Mouse (Mus musculus) hindbrain, embryonic 16.5 days (tissue): ENCODE data around the gene Egfem1. TPM values are rescaled to one million over a fixed set of nuclear protein-coding genes. Genes with fewer than 3 reads are reported as not detected.

Experiments
- ATAC-seq: fragments of 200-750 bp; cut with Nextera tagmentation; 2 replicates; pipeline ENCODE4 v1.8.0; 2017; ENCODE audit warnings: moderate TSS enrichment, moderate library complexity
- H3K27ac ChIP-seq: fragments of 300-500 bp; sonication (generic); 2 replicates; pipeline ENCODE4 v1.5.1; 2014; ENCODE audit warnings: low read depth, mild to moderate bottlenecking, control low read depth, low read length, moderate library complexity
- H3K27me3 ChIP-seq: fragments of 300-500 bp; sonication (generic); replicated peaks from 2 replicates; pipeline ENCODE4 v1.6.1; 2014; ENCODE audit warnings: low read length; ENCODE audit not compliant: control insufficient read depth, insufficient read depth
- H3K36me3 ChIP-seq: fragments of 300-500 bp; sonication (generic); 2 replicates; pipeline ENCODE4 v1.6.1; 2014; ENCODE audit warnings: mild to moderate bottlenecking, low read length, moderate library complexity, mixed read lengths; ENCODE audit not compliant: control insufficient read depth, insufficient read depth
- H3K4me1 ChIP-seq: fragments of 300-500 bp; sonication (generic); 2 replicates; pipeline ENCODE4 v1.6.1; 2014; ENCODE audit warnings: low read depth, low read length; ENCODE audit not compliant: control insufficient read depth, insufficient read depth
- H3K4me2 ChIP-seq: fragments of 300-500 bp; sonication (generic); 2 replicates; pipeline ENCODE4 v1.6.1; 2014; ENCODE audit warnings: mild to moderate bottlenecking, low read length, control low read depth, moderate library complexity
- H3K4me3 ChIP-seq: fragments of 300-500 bp; sonication (generic); 2 replicates; pipeline ENCODE4 v1.5.1; 2014; ENCODE audit warnings: mild to moderate bottlenecking, low read length, control low read depth, moderate library complexity
- H3K9ac ChIP-seq: fragments of 300-500 bp; sonication (generic); 2 replicates; pipeline ENCODE4 v1.6.1; 2014; ENCODE audit warnings: low read depth, mild to moderate bottlenecking, control low read depth, low read length, moderate library complexity
- H3K9me3 ChIP-seq: fragments of 300-500 bp; sonication (generic); 2 replicates; pipeline ENCODE4 v1.6.1; 2014; ENCODE audit warnings: mild to moderate bottlenecking, low read length, moderate library complexity; ENCODE audit not compliant: control insufficient read depth
- WGBS: fragments of 180-500 bp; shearing (Covaris S2); extraction: QIAGEN DNeasy Blood & Tissue Kit; methylation state at CpG from one replicate; pipeline ENCODE4 v1.1.7; 2014; 5-methylcytosine and 5-hydroxymethylcytosine counted together
- polyA plus RNA-seq: library from polyadenylated mRNA; unstranded; fragments of >200 nt; fragmentation: Nextera tagmentation; extraction: Ambion mirVana; gene quantifications from 2 replicates; pipeline ENCODE4 v1.2.1, GENCODE M21; 2015

The Egfem1 gene
- polyA plus RNA-seq, 1 experiment from 2014 or later, result 4.6 TPM

DNA sequence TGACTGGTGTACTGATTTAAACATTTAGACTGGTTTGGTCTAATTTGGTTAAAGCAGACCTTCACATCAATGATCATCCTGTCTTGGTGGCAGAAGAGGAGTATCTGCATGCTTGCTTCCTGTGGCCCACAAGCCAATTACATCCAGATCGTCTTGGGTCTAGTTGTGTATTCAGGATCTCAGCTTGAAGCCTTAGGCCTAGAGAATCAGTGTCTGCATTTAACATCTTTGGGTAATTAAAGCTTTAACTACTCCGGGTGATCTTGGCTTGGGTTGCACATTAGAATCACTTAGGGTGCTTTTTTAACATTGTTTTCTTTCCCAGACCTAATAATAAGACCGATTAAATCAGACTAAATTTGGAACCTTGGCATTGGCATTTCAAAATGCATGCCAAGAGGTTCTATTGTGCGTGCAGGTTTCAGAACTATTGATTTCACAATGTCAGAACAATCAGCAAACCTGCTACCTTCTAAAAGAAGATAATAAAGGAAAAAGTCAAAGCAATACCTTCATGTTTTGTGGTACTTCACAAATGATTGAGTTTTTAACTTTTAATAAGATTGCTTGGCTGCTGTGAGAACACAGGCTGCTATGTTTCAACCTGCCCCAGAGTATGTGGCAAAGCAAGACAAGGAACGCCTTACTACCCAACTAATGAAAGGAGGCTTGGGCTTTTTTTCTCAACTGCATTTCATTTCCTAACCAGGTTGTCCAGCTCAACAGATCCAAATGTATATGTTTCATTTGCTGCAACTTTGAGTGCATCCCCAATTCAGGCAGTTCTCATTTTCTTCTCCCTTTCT, 496.4 kb downstream of the Egfem1 start:
- no peaks in the 10 kb centered on the region for H3K9me3 ChIP-seq
- WGBS, result 44% methylated on average over 5 of the region's 5 CpGs

DNA sequence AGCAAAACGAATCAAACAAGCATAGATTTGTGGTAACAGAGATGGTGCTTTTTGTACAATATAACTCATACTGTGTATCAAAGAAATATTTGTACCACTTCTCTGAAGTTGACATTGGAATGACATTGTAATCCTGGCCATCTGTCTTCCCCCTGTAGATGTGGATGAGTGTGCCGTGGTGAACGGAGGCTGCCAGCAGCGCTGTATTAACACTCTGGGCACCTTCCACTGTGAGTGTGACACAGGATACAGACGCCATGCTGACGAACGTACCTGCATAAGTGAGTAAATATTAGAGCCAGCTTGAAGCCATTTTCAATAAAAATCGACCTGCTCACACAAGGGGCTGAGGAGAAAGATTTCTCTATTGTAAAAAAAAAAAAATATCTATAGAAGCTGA, 500.9 kb downstream of the Egfem1 start:
- ATAC-seq, result peak; percentile 88
- H3K4me2 ChIP-seq, result no peak overlapping the region
- H3K4me3 ChIP-seq, result no peak overlapping the region
- no peak overlapping the region for H3K27ac ChIP-seq
- H3K9ac ChIP-seq, result no peak overlapping the region
- no peaks in the 10 kb centered on the region for H3K4me1 ChIP-seq
- WGBS, result 48% methylated on average over 8 of the region's 8 CpGs
- no peaks in the 10 kb centered on the region for H3K36me3 ChIP-seq
- no peaks in the 10 kb centered on the region for H3K9me3 ChIP-seq
- H3K27me3 ChIP-seq, result no peaks in the 10 kb centered on the region

More for the DNA sequence above, 496.4 kb downstream of the Egfem1 start:
- H3K27me3 ChIP-seq, result no peaks in the 10 kb centered on the region
- no peak for ATAC-seq
- no peaks in the 10 kb centered on the region for H3K4me1 ChIP-seq
- no peak overlapping the region for H3K27ac ChIP-seq
- no peak overlapping the region for H3K9ac ChIP-seq
- H3K4me3 ChIP-seq, result no peak overlapping the region
- no peak overlapping the region for H3K4me2 ChIP-seq
- H3K36me3 ChIP-seq, result no peaks in the 10 kb centered on the region

DNA sequence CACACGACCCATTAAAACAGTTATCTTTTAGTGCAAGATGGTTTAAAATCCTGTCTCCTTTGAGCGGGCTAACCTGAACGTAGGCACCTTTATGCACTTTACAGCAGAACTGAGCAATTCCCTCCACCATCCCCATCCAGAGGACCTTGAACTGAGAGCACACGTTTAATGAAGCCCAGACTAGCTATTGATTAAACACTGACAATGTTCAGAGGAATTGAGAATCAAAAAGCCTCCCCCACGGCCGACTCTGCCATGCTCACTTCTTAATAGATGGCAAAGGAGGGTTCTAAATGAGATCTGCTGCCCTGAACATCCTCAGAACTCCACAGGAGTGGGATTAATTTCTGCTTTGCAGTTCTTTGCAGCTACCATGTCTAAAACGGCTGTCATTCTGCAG, 520.3 kb downstream of the Egfem1 start:
- Histone ChIP-seq H3K4me2 (no peak overlapping the region), H3K9me3 (no peaks in the 10 kb centered on the region), H3K4me1 (no peaks in the 10 kb centered on the region), H3K27me3 (no peaks in the 10 kb centered on the region), H3K27ac (no peak overlapping the region), H3K4me3 (no peak overlapping the region), H3K36me3 (no peaks in the 10 kb centered on the region), H3K9ac (no peak overlapping the region)
- ATAC-seq, result no peak
- 59% methylated on average over 7 of the region's 7 CpGs for WGBS

DNA sequence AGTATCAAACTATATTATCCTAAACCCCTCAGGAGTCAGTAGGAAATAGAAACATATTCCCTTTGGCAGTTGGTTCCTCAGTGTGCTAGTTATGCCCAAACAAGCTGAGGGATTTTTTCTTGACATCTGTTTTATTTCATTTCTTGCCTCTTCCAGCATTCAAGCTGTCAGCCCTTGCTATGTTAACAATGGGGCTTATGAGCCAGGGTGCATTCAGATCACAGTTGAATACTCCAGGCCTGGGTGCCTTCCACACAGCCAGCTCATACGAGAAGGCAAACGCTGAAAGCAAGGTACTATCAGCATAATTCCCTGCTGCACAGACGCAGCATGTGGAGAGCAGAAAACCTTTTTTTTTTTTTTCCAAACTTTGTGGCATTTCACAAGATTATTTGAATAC, 526.9 kb downstream of the Egfem1 start:
- Histone ChIP-seq H3K4me1 (no peaks in the 10 kb centered on the region), H3K4me3 (no peak overlapping the region), H3K4me2 (no peak overlapping the region), H3K36me3 (no peaks in the 10 kb centered on the region), H3K9ac (no peak overlapping the region), H3K27ac (no peak overlapping the region), H3K9me3 (no peaks in the 10 kb centered on the region), H3K27me3 (no peaks in the 10 kb centered on the region)
- peak; percentile 48; the same call in 1 of the 2 replicates for ATAC-seq
- 28% methylated on average over 3 of the region's 3 CpGs for WGBS

DNA sequence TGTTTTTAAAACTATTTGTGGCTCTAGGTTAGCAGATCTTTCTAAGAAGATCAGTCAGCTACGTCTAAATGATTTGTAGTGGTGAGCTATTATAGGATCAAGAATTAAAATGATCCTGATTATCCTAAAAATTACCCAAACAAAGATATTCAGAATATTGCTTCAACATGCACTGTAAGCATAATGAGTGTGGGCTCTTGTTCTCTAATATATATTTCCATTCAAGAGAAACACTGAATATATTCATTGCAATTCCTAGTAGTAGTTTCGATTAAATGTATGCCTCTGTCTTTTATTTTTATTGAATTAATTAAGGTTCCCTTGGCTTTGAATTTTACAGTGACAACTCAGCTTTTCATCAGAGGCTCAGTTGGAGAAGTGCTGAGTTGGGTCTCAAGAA, 527.4 kb downstream of the Egfem1 start:
- H3K36me3 ChIP-seq, result no peaks in the 10 kb centered on the region
- no peak overlapping the region for H3K9ac ChIP-seq
- H3K9me3 ChIP-seq, result no peaks in the 10 kb centered on the region
- ATAC-seq, result no peak
- no peak overlapping the region for H3K27ac ChIP-seq
- no peaks in the 10 kb centered on the region for H3K4me1 ChIP-seq
- WGBS, result 66% methylated on average over 2 of the region's 2 CpGs
- H3K4me2 ChIP-seq, result no peak overlapping the region
- H3K4me3 ChIP-seq, result no peak overlapping the region
- no peaks in the 10 kb centered on the region for H3K27me3 ChIP-seq

- Histone ChIP-seq H3K9ac (no peak overlapping the region), H3K4me2 (no peak overlapping the region), H3K4me1 (no peaks in the 10 kb centered on the region), H3K27ac (no peak overlapping the region), H3K4me3 (no peak overlapping the region), H3K36me3 (no peaks in the 10 kb centered on the region), H3K9me3 (no peaks in the 10 kb centered on the region), H3K27me3 (no peaks in the 10 kb centered on the region)
- 96% methylated on average over 1 of the region's 1 CpGs for WGBS
- ATAC-seq, result no peak
These were observed 537.8 kb downstream of the Egfem1 start for GRCm38 (mm10) chr3:29619586-29619985.

DNA sequence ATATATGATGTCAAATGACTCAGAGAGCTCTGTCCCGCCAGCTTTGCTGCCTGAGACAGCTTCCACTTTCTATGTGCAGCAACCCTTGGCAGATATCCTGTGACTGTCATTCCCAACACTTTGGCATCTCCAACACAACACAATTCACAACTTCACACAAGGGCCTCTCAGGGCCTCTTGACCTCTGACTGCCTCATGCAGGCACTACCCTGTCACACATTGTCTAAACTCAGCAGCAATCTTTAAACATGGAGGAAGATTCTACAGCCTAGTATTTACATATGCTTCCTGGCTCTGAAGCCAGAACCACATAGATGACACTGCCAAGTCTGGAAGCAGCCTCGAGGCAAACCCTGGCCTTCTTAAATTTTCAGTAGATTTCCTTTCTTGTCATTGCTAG, 558.0 kb downstream of the Egfem1 start:
- H3K27me3 ChIP-seq, result no peaks in the 10 kb centered on the region
- no peak overlapping the region for H3K9ac ChIP-seq
- H3K27ac ChIP-seq, result no peak overlapping the region
- H3K4me1 ChIP-seq, result no peaks in the 10 kb centered on the region
- H3K9me3 ChIP-seq, result no peaks in the 10 kb centered on the region
- 60% methylated on average over 2 of the region's 2 CpGs for WGBS
- no peak overlapping the region for H3K4me3 ChIP-seq
- no peaks in the 10 kb centered on the region for H3K36me3 ChIP-seq
- H3K4me2 ChIP-seq, result no peak overlapping the region
- ATAC-seq, result no peak

GRCm38 (mm10) chr3:29666796-29667195, 585.0 kb downstream of the Egfem1 start:
- Histone ChIP-seq H3K36me3 (no peaks in the 10 kb centered on the region), H3K9ac (no peak overlapping the region), H3K27ac (no peak overlapping the region), H3K9me3 (no peaks in the 10 kb centered on the region), H3K4me1 (no peaks in the 10 kb centered on the region), H3K27me3 (no peaks in the 10 kb centered on the region), H3K4me3 (no peak overlapping the region), H3K4me2 (no peak overlapping the region)
- ATAC-seq, result no peak
- WGBS, result 74% methylated on average over 2 of the region's 2 CpGs

- H3K27ac ChIP-seq, result no peak overlapping the region
- WGBS, result 43% methylated on average over 8 of the region's 8 CpGs
- peak; percentile 73 for ATAC-seq
These were observed 607.8 kb downstream of the Egfem1 start for GRCm38 (mm10) chr3:29689367-29690285.

More at GRCm38 (mm10) chr3:29689367-29690285, 607.8 kb downstream of the Egfem1 start:
- H3K4me3 ChIP-seq, result no peak overlapping the region
- no peaks in the 10 kb centered on the region for H3K9me3 ChIP-seq
- H3K36me3 ChIP-seq, result no peaks in the 10 kb centered on the region
- H3K4me1 ChIP-seq, result peaks cover 4% of the 10 kb centered on the region
- no peak overlapping the region for H3K4me2 ChIP-seq
- no peaks in the 10 kb centered on the region for H3K27me3 ChIP-seq
- H3K9ac ChIP-seq, result no peak overlapping the region
